Mouse (Mus musculus): ENCODE results near the gene Wdr83. TPM values are rescaled to one million over a fixed set of nuclear protein-coding genes. Genes with fewer than 3 reads are reported as not detected.
A peak's percentile ranks its signal among the peaks of the same experiment; 100 is the strongest.

Wdr83 gene
- polyA plus RNA-seq, 1 experiment from 2014 or later: 52.6 TPM

DNA sequence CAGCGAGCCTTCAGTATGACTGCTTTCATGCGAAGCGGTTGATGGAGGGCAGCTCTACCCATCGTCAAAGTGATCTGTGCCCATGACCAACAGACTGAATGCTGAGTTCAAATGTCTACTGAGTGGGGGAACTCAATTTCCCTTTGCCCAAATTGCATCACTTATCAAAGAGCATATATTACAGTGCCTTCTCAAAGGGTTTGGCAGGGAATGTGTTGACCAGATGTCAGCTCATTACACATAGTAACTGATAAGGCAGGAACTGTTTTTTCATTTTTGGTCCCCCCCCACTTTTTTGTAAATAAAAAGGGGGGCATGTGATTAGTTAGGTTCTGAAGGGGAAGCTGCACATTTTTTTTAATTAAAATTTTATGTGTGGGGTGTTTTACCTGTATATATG is 18.5 kb downstream of the Wdr83 start:
- no peaks in the 10 kb centered on the region for H3K27me3 ChIP-seq (ENCODE audit: control insufficient read depth, insufficient read depth, low read length)
- ATAC-seq (ENCODE audit: low FRiP score): no peak
- H3K4me2 ChIP-seq (replicated peaks; ENCODE audit: low read depth, low read length): no peak overlapping the region
- DNase-seq (ENCODE audit: low spot score): no peak
- 93% methylated on average over 4 of the region's 4 CpGs for WGBS
- H3K4me3 ChIP-seq (ENCODE audit: low read depth, low read length): no peak overlapping the region
- H3K9ac ChIP-seq (ENCODE audit: low read depth, low read length): no peak overlapping the region
- H3K36me3 ChIP-seq (ENCODE audit: control insufficient read depth, insufficient read depth, low read length): no peaks in the 10 kb centered on the region; the same call in 1 of the 2 replicates
- H3K9me3 ChIP-seq (ENCODE audit: control insufficient read depth, low read length): no peaks in the 10 kb centered on the region
- H3K27ac ChIP-seq (ENCODE audit: low read depth, low read length): no peak overlapping the region
- H3K4me1 ChIP-seq (replicated peaks; ENCODE audit: control insufficient read depth, insufficient read depth, low read length): peaks cover 3% of the 10 kb centered on the region; the same call in 1 of the 2 replicates

DNA sequence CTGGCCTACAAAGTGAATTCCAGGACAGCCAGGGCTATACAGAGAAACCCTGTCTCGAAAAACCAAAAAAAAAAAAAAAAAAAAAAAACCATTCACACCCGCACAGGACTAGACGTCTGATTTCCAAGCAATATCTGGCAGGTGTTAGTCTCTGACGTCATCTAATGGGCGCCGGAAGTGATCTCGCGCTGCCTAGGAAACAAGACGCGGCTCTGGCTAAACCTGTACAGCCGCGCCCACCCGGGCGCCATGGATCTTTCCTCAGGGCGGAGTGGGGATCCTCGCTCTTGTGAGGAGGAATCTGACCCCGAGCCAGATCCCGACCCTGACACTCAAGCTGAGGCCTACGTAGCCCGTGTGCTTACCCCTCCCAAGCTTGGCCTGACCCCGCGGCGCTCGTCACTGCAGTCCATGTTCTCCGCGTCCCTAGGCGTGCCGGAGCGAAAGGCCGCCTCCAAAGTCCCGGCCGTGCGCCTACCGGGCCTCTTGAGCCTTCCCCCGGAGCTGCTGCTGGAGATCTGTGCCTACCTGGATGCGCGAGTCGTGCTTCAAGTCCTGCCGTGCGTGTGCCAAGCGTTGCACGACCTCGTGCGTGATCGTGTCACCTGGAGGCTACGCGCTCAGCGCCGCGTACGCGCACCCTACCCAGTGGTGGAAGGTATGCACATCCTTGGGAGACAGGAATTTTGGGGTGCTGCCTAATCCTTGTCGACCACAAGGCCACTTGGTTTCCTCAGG is 21.1 kb downstream of the Wdr83 start, which contains the start of gene Fbxw9:
Gene Fbxw9 (plus strand): TSS at position 177 of the 738 bp plus-strand sequence.
- Histone ChIP-seq H3K9me3 (ENCODE audit: control insufficient read depth, low read length) (no peaks in the 10 kb centered on the region), H3K4me2 (replicated peaks; ENCODE audit: low read depth, low read length) (peak within 1 kb of the TSS; percentile 92), H3K27me3 (ENCODE audit: control insufficient read depth, insufficient read depth, low read length) (no peaks in the 10 kb centered on the region), H3K36me3 (ENCODE audit: control insufficient read depth, insufficient read depth, low read length) (peaks cover 6% of the 10 kb centered on the region; the same call in 1 of the 2 replicates), H3K9ac (ENCODE audit: low read depth, low read length) (peak within 1 kb of the TSS; percentile 80), H3K27ac (ENCODE audit: low read depth, low read length) (peak within 1 kb of the TSS; percentile 30; the same call in 1 of the 2 replicates), H3K4me3 (ENCODE audit: low read depth, low read length) (peak within 1 kb of the TSS; percentile 88), H3K4me1 (replicated peaks; ENCODE audit: control insufficient read depth, insufficient read depth, low read length) (peaks cover 3% of the 10 kb centered on the region; the same call in 1 of the 2 replicates)
- peak; percentile 91 for ATAC-seq (ENCODE audit: low FRiP score)
- under 1% methylated on average over 52 of the region's 53 CpGs for WGBS
- DNase-seq (ENCODE audit: low spot score): peak; percentile 96

DNA sequence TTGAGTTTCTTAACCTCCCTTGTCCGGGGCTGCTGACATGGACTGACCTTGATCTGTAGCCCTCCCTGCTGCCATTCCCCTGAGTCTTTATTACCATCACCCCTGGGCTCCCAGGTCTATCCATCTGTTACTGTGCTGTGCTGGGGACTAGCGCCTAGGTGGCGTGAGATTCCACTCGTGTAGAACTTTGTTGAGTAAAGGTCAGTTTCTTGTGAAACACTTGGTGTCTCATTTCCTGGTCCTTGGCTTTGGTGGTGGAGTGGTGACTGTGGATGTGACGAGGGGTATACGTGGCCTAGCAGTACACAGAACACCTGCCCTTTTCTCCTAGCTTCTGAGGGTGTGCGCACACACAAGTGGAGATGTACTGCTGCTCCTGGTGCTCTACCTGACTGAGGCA is 23.7 kb downstream of the Wdr83 start:
- Histone ChIP-seq H3K27me3 (ENCODE audit: control insufficient read depth, insufficient read depth, low read length) (no peaks in the 10 kb centered on the region), H3K36me3 (ENCODE audit: control insufficient read depth, insufficient read depth, low read length) (peaks cover 22% of the 10 kb centered on the region), H3K9me3 (ENCODE audit: control insufficient read depth, low read length) (no peaks in the 10 kb centered on the region), H3K4me1 (replicated peaks; ENCODE audit: control insufficient read depth, insufficient read depth, low read length) (peaks cover 3% of the 10 kb centered on the region; the same call in 1 of the 2 replicates), H3K9ac (ENCODE audit: low read depth, low read length) (no peak overlapping the region), H3K27ac (ENCODE audit: low read depth, low read length) (no peak overlapping the region), H3K4me2 (replicated peaks; ENCODE audit: low read depth, low read length) (no peak overlapping the region), H3K4me3 (ENCODE audit: low read depth, low read length) (no peak overlapping the region)
- WGBS: 85% methylated on average over 7 of the region's 7 CpGs
- no peak for ATAC-seq (ENCODE audit: low FRiP score)
- DNase-seq (ENCODE audit: low spot score): no peak

DNA sequence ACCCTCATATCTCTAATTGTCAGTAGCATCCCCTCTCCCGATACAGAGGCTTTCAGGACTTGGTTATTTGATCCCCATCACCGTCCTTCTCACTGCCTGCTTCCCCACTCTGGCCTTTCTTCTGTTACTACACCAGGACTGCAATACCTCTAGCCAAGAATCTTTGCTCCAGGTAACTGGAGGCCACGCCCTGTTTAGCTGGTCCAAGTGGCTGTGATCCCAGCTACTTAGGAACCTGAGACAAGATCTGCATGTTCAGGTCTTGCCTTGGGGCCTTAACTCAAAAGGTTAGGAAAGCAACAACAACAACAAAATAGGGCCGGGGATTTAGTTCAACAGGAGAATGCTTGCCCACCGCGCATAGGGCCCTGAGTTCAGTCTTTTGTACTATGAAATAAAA is 37.5 kb downstream of the Wdr83 start:
- Histone ChIP-seq H3K4me2 (replicated peaks; ENCODE audit: low read depth, low read length) (no peak overlapping the region), H3K27me3 (ENCODE audit: control insufficient read depth, insufficient read depth, low read length) (no peaks in the 10 kb centered on the region), H3K9me3 (ENCODE audit: control insufficient read depth, low read length) (no peaks in the 10 kb centered on the region), H3K27ac (ENCODE audit: low read depth, low read length) (no peak overlapping the region), H3K36me3 (ENCODE audit: control insufficient read depth, insufficient read depth, low read length) (peaks cover 19% of the 10 kb centered on the region), H3K4me3 (ENCODE audit: low read depth, low read length) (no peak overlapping the region), H3K4me1 (replicated peaks; ENCODE audit: control insufficient read depth, insufficient read depth, low read length) (no peaks in the 10 kb centered on the region; the same call in 1 of the 2 replicates), H3K9ac (ENCODE audit: low read depth, low read length) (no peak overlapping the region)
- ATAC-seq (ENCODE audit: low FRiP score) (no peak), DNase-seq (ENCODE audit: low spot score) (no peak)
- 91% methylated on average over 6 of the region's 6 CpGs for WGBS

DNA sequence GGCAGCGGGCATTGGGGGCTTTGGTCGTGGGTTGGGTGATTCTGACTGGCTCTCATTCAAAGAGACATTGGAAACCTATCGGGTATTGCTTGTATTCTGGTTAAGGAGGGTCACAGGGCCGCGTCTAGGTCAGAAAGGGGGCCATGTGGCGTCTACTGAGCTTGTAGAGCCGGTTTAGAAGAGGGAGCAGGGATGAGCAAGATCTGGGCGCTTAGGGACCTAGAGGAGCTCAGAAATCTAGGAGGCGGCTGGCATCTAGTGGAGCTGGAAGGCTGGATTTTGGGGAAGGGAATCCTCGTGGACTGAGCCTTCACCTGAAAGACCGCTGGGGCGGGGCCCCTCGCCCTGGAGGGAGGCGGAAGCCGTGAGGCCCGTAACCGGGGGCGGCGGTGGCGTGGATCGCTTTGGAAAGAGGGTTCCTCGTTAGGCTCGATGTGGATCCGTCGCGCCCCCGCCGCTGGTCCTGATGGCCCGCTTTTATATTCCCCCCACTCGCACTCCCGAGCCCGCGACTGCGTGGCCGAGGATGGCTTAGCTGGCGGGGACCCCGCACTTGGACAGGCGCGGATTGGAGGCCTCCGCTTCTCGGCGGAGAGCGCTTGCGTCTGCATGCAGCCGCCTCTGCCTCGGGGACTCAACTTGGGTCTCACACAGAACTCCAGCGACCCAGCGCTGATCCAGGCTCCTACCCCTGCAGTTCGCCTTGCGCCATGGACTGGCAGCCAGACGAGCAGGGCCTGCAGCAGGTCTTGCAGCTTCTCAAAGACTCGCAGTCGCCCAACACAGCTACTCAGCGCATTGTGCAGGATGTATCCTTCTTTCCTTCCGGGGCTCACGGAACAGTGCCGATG is 43.2 kb downstream of the Wdr83 start:
- Histone ChIP-seq H3K4me1 (replicated peaks; ENCODE audit: control insufficient read depth, insufficient read depth, low read length) (peaks cover 6% of the 10 kb centered on the region; the same call in 1 of the 2 replicates), H3K36me3 (ENCODE audit: control insufficient read depth, insufficient read depth, low read length) (no peaks in the 10 kb centered on the region), H3K9me3 (ENCODE audit: control insufficient read depth, low read length) (no peaks in the 10 kb centered on the region), H3K27ac (ENCODE audit: low read depth, low read length) (peak overlapping the region; percentile 88), H3K4me3 (ENCODE audit: low read depth, low read length) (peak overlapping the region; percentile 79), H3K27me3 (ENCODE audit: control insufficient read depth, insufficient read depth, low read length) (no peaks in the 10 kb centered on the region), H3K4me2 (replicated peaks; ENCODE audit: low read depth, low read length) (peak overlapping the region; percentile 92), H3K9ac (ENCODE audit: low read depth, low read length) (peak overlapping the region; percentile 89)
- DNase-seq (ENCODE audit: low spot score) (peak; percentile 56), ATAC-seq (ENCODE audit: low FRiP score) (peak; percentile 15)
- under 1% methylated on average over 57 of the region's 57 CpGs for WGBS

DNA sequence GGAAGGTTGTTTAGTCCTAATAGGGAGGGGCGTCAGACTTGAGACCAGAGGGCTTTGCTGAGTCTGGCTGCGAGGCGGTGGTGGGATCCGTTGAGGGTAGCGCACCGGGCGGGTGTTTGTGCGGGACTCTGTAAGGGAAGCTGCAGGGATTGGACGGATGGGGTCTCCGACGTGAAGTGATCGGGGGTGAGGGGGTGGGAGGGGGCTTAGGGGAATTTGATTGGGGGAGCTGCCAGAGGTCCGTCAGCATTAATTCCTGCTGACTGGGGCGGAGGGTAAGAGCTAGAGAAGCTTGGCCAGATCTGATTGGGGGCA is 43.8 kb downstream of the Wdr83 start:
- peak overlapping the region; percentile 92 for H3K4me2 ChIP-seq (replicated peaks; ENCODE audit: low read depth, low read length)
- H3K4me1 ChIP-seq (replicated peaks; ENCODE audit: control insufficient read depth, insufficient read depth, low read length): peaks cover 6% of the 10 kb centered on the region; the same call in 1 of the 2 replicates
- 0% methylated on average over 10 of the region's 14 CpGs for WGBS
- peak overlapping the region; percentile 79 for H3K4me3 ChIP-seq (ENCODE audit: low read depth, low read length)
- no peaks in the 10 kb centered on the region for H3K9me3 ChIP-seq (ENCODE audit: control insufficient read depth, low read length)
- peak overlapping the region; percentile 89 for H3K9ac ChIP-seq (ENCODE audit: low read depth, low read length)
- H3K27ac ChIP-seq (ENCODE audit: low read depth, low read length): peak overlapping the region; percentile 88
- DNase-seq (ENCODE audit: low spot score): peak; percentile 71
- no peaks in the 10 kb centered on the region for H3K27me3 ChIP-seq (ENCODE audit: control insufficient read depth, insufficient read depth, low read length)
- peak; percentile 76 for ATAC-seq (ENCODE audit: low FRiP score)
- no peaks in the 10 kb centered on the region for H3K36me3 ChIP-seq (ENCODE audit: control insufficient read depth, insufficient read depth, low read length)

DNA sequence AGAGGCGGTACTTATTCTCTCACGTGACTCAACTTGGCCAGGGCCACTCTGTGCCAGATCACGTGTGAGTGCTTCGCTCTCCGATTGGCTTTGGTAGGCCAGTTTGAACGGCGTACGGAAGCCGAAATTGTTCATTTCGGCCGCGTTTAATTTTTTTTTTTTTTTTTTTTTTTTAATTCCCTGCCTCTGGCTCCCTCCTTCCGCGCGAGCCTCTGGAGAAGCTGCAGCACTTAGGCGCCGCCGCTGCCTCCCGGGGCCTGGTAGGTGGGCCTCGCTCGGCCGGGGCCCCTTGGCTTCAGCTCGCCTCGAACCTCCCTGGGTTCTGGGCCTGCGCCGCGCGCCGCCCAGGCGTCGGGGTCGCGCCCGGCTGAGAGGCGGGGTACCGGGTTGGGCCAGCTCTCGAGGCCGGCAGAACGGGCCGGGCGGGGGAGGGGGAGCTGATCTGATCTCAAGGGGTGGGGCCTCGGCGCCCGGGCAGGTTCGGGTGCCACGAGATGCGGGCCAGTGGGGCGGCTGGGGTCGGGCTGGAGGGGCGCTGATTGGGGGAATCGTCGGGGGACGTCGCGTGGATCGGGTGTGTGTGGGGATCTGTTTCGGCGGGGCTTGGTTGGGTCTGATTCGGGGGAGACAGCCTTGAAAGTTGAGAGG is 44.3 kb downstream of the Wdr83 start, which contains the start of gene Tnpo2:
Gene Tnpo2 (plus strand): TSS at position 198 of the 648 bp plus-strand sequence.
- H3K27ac ChIP-seq (ENCODE audit: low read depth, low read length): peak within 1 kb of the TSS; percentile 88
- peak within 1 kb of the TSS; percentile 89 for H3K9ac ChIP-seq (ENCODE audit: low read depth, low read length)
- WGBS: under 1% methylated on average over 47 of the region's 59 CpGs
- H3K4me1 ChIP-seq (replicated peaks; ENCODE audit: control insufficient read depth, insufficient read depth, low read length): peaks cover 6% of the 10 kb centered on the region; the same call in 1 of the 2 replicates
- peak within 1 kb of the TSS; percentile 79 for H3K4me3 ChIP-seq (ENCODE audit: low read depth, low read length)
- H3K27me3 ChIP-seq (ENCODE audit: control insufficient read depth, insufficient read depth, low read length): no peaks in the 10 kb centered on the region
- DNase-seq (ENCODE audit: low spot score) (peak; percentile 89), ATAC-seq (ENCODE audit: low FRiP score) (peak; percentile 92)
- H3K9me3 ChIP-seq (ENCODE audit: control insufficient read depth, low read length): no peaks in the 10 kb centered on the region
- H3K36me3 ChIP-seq (ENCODE audit: control insufficient read depth, insufficient read depth, low read length): no peaks in the 10 kb centered on the region
- H3K4me2 ChIP-seq (replicated peaks; ENCODE audit: low read depth, low read length): peak within 1 kb of the TSS; percentile 92

DNA sequence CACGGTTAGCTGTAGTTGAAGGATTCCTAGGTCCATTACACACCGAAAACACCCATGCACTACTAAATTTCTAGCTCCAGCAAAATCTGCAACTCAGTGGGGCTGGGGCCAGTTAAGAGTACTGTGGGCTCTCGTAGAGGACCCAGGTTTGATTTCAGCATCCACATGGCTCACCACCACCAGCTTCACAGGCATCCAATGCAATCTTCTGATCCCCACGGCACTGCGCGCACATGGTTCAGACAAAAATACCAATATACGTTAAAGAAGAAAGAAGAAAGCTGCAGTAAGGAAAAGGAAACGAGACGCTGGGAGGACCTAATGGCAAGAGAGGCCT is 44.8 kb downstream of the Wdr83 start:
- Histone ChIP-seq H3K27ac (ENCODE audit: low read depth, low read length) (peak overlapping the region; percentile 88), H3K4me1 (replicated peaks; ENCODE audit: control insufficient read depth, insufficient read depth, low read length) (peaks cover 6% of the 10 kb centered on the region; the same call in 1 of the 2 replicates), H3K4me2 (replicated peaks; ENCODE audit: low read depth, low read length) (peak overlapping the region; percentile 89), H3K4me3 (ENCODE audit: low read depth, low read length) (peak overlapping the region; percentile 79), H3K36me3 (ENCODE audit: control insufficient read depth, insufficient read depth, low read length) (no peaks in the 10 kb centered on the region), H3K9me3 (ENCODE audit: control insufficient read depth, low read length) (no peaks in the 10 kb centered on the region), H3K9ac (ENCODE audit: low read depth, low read length) (peak overlapping the region; percentile 74), H3K27me3 (ENCODE audit: control insufficient read depth, insufficient read depth, low read length) (no peaks in the 10 kb centered on the region)
- no peak for DNase-seq (ENCODE audit: low spot score)
- under 1% methylated on average over 9 of the region's 9 CpGs for WGBS
- ATAC-seq (ENCODE audit: low FRiP score): peak; percentile 53
